Mouse (Mus musculus) heart, postnatal 36 days (tissue): ENCODE data around the gene Gpr39. TPM values are rescaled to one million over a fixed set of nuclear protein-coding genes. Genes with fewer than 3 reads are reported as not detected.

Experiments
- DNase-seq, 2 experiments: peaks; one replicate each; pipeline ENCODE4 v3.0.0; 2021 to 2022
- intact Hi-C: fragments of 180-260 bp; cut with DNase I; formaldehyde crosslinking; loops from one replicate; pipeline ENCODE4 v1.15.1; 2025
- total RNA-seq, 2 experiments: library from RNA; stranded (reverse); gene quantifications; 2 replicates each; pipeline ENCODE4 v1.2.3; 2021

Gene Gpr39
- total RNA-seq, 2 experiments from 2014 or later: 0.41 to 0.69 TPM

GRCm38 (mm10) chr1:125687701-125688420 is 11.1 kb downstream of the Gpr39 start:
- no peak for DNase-seq
- intact Hi-C loops: no loop called here

DNA sequence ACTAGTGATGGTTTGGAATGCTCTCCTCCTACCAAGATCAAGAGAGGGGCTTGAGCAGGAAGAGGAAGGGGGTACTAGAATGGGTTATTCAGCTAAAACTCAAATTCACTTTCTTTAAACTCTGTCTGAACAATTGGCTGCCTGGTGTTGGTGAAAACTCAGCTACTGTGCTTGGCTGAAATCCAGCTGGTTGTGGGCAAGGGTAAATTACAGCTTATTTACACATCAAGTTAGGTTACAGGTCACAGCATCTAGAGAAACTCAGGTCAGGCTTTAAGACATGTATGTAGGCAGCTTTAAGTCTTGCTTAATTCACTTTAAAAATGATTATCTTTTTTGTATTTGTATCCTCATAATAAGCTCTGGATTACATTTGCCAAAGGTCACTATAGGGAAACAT is 16.7 kb downstream of the Gpr39 start:
- intact Hi-C loops: no loop called here
- no peak for DNase-seq

DNA sequence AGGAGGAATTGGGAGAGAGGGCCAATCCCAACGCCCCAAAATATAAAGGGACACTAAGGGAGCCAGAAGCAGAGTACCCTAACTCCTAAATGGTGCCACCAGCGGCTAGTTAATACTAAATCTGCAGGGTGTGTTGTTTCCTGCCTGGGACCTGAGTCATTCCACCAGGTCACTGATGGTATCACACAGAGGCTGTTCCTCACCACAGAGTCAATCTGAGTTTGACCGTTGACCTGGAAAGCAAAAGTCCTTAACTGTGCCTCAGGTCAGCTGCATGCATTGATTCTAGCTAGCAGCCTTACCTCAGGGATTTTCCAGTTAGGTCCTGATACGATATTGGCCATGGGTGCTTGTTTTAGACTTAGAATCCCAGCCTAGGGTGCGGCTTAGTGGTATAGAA is 17.5 kb downstream of the Gpr39 start:
- intact Hi-C loops: no loop called here

GRCm38 (mm10) chr1:125701101-125701590 is 24.4 kb downstream of the Gpr39 start:
- DNase-seq: no peak
- intact Hi-C loops: no loop called here

More for the DNA sequence above, 17.5 kb downstream of the Gpr39 start:
- no peak for DNase-seq

GRCm38 (mm10) chr1:125701773-125702172 is 25.0 kb downstream of the Gpr39 start:
- no peak for DNase-seq
- intact Hi-C loops: no loop called here

DNA sequence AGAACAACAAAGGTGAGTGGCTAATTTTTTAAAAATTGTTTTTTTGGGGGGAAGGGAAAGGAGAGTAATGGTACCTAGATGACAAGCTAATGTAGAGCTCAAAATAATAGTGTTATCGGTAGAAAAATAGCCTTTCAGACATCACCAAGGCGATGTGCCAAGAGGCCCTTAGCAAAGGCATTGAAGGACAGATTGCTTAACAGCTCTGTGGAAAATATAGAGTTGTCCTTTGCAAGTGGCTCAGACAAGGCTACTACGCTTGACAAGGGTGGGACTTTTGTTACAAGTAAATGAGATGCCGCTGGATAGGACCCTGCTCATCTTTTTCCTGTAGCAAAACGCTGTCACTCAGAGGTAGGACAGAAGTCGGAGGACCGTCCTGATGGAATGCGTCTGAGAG is 25.5 kb downstream of the Gpr39 start:
- DNase-seq: peak; percentile 19 to 30
- intact Hi-C loops: no loop called here

- intact Hi-C loops: no loop called here
Observed at GRCm38 (mm10) chr1:125705412-125705811, 28.6 kb downstream of the Gpr39 start.

GRCm38 (mm10) chr1:125715286-125715685 is 38.5 kb downstream of the Gpr39 start:
- intact Hi-C loops: no loop called here
- DNase-seq: no peak

More at GRCm38 (mm10) chr1:125705412-125705811, 28.6 kb downstream of the Gpr39 start:
- DNase-seq: no peak

DNA sequence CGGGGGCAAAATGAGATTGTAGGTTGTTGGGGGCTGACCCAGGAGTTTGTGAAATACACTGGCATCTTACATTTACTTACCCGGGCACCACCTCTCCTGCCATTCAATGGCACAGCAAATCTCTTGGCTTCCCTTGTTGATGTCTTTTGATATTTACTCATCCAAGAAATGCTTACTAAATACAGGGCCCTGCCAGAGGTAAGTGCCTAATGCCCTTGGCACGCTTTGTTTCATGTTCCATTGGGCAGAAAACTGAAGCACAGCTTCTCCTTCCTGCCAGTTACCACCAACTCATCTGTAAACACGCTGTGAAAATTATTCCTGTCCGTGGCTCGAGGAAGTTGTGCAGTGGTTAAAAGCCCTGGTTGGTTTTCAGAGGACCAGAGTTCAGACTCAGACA is 39.4 kb downstream of the Gpr39 start:
- no peak for DNase-seq
- intact Hi-C loops: no loop called here

- DNase-seq: no peak
- intact Hi-C loops: no loop called here
Observed at GRCm38 (mm10) chr1:125717906-125718305, 41.1 kb downstream of the Gpr39 start.

GRCm38 (mm10) chr1:125719127-125719526 is 42.3 kb downstream of the Gpr39 start:
- intact Hi-C loops: no loop called here
- no peak for DNase-seq

DNA sequence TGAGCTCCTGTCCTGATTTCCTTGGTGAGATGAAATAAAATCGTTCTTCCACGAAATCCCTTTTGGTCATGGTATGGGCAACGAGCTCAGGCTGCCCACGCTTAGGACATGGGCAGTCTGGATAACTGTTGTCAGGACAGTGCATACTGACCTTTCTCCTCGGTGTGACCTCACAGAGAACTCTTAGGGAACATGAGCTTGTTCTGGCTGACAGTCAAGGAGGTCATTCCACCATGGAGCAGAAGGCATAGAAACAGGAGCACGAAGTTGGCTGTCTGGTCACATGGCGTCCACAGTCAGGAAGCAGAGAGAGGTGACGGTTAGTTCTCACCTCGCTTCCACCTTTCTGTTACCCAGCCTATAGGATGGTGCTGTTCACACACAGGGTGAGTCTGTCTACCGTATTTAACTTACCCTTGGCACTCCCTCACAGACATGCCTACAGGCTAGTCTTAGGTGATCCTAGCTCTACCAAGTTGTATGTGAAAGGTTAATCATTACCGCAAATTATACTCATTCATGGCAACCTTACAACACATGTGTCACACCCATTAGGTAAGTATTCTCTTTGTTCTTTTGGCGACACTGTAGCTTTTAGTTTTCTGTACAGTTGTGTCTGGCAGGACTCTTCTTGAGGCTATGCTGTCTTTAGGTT is 44.4 kb downstream of the Gpr39 start:
- intact Hi-C loops: no loop called here
- DNase-seq: no peak

DNA sequence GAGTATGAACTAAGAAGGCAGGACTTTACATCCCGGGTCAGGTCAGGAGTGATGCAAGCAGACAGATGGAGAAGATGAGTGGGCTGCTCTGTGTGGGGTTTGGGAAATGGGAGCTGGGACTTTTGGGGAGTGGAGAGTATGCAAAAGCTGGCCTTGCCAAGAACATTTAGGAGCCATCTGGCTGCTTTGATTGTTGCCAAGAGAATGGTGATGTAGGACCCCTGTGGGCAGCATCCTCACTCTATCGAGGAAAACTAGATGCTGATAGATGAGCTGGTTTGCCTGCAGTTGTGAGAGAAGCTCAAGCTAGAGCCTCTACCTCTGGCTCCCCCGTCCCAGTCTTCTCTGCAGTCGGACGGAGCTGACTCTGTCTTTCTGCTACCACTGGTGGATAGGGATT is 47.5 kb downstream of the Gpr39 start:
- intact Hi-C loops: no loop called here
- no peak for DNase-seq

DNA sequence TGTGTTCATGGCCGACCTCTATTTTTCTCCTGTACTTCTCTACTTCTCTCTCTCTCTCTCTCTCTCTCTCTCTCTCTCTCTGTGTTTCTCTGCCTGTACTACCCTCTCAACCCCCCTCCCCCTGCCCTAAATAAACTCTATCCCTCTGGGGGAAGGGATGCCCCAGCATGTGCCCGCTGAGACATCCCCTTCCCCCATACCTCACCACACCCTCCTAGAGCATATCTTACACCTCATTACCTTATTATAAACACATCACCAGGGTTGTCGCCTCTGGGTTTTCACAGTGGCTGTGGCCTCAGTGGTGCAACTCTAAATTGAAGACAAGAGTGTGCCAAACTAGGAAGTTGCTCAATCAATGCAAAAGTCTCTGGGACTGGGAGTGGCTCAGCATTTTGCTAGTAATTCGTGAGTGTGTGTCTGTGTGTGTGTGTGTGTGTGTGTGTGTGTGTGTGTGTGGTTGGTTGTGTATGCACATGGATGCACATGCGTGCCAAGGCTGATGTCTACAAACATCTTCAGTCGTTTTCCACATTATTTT is 52.3 kb downstream of the Gpr39 start:
- intact Hi-C loops: no loop called here
- DNase-seq: no peak

- intact Hi-C loops: no loop called here
- no peak for DNase-seq
Observed at GRCm38 (mm10) chr1:125729731-125730536, 53.1 kb downstream of the Gpr39 start.

DNA sequence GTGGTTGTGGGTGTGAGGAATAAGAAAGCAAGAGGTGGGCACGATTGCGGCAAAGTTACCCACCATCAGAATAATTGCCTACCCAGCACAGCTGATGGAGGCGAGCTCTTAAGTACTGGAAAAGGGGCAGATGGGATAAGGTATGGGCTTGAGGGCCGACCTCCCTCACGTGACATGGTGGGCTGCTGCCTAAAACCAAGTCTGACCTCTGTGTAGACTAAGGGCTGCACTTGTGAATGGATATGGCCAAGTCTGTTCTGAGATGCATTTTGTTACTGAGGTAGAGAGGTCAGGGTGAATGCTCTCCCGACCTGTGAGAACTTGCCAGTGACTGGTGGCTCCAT is 53.7 kb downstream of the Gpr39 start:
- no peak for DNase-seq
- intact Hi-C loops: no loop called here

DNA sequence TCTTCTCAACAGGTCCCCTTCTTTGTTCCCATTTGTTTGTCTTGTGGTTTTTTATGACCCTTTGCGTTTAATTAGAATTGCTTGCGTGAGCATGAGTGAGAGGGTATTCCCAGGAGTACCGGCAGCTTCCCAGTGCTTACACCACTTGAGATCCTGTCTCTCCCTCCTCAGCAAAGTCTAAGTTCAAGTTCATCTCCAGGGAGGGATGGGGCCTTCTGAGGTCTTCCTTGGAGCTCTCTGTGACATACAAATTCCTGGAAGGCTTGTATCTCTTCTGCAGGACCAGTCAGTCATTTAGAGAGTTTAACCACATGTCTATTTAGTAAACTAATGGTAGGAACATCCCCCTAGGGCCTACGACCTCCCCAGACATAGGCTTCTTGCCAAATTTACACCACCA is 55.1 kb downstream of the Gpr39 start:
- no peak for DNase-seq
- intact Hi-C loops: no loop called here

DNA sequence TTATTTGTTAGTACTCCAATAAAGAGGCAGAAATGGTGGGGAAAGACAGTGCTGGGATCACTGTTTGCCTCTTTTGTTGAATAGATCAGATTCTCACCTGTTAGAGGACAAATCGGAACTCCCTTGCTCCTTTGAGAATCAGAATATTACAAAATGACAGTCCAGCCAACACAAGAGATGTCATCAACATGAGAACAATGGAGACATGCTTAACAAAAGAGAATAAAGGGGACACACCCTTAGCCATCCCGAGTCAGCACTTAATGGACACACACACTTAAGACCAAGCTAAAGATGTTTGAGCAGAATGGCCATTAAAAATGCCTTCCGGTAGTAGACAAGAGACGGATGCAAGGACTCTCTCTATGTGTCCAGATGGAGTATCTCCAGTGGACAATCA is 68.0 kb downstream of the Gpr39 start:
- no peak for DNase-seq
- intact Hi-C loops: no loop called here

DNA sequence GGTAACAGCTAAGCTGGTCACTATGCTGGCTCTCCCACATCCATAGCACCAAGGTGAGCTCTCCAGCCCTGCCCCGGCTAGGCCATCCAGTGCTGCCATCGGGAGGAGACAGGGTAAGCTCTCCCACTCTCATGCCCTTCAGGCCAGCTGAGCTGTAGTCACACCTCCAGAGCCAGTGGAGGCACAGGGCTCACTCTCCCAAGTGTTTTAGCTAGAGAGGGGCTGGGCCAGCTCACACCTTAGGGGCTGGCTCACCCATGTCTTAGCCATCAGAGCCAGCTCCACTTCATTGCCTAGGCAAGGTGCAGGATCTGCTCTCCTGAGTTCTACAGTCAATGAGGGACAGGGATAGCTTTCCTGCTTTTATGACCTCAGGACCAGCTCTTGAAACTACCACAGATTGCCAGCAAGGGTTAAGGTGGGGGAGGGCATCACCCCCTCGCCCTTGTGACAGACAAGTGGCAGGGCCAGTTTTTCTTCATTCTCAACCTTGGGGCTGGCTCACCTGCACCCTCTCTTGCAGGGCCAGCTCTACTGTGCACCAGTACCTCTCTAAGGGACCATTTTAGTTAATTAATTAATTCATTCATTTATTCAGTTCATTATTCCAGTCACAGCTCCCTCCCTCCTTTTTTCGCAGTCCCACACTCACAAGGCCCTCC is 78.7 kb downstream of the Gpr39 start:
- intact Hi-C loops: no loop called here
- DNase-seq: no peak

- peak; percentile 44 to 47 for DNase-seq
- intact Hi-C loops: no loop called here
Observed at GRCm38 (mm10) chr1:125759972-125760695, 83.3 kb downstream of the Gpr39 start.
